Mouse (Mus musculus) intestine, embryonic 16.5 days (tissue): Measurements from ENCODE around the gene Timm8b. TPM values are rescaled to one million over a fixed set of nuclear protein-coding genes. Genes with fewer than 3 reads are reported as not detected.
A peak's percentile ranks its signal among the peaks of the same experiment; 100 is the strongest.

ENCODE experiments used
- ATAC-seq: fragments of 200-750 bp; cut with Nextera tagmentation; 2 replicates; pipeline ENCODE4 v1.8.0; 2017; ENCODE audit warnings: moderate TSS enrichment, moderate library complexity
- H3K27ac ChIP-seq: fragments of 300-500 bp; sonication (generic); 2 replicates; pipeline ENCODE4 v1.5.1; 2014; ENCODE audit warnings: mild to moderate bottlenecking, low read length
- H3K27me3 ChIP-seq: fragments of 300-500 bp; sonication (generic); replicated peaks from 2 replicates; pipeline ENCODE4 v1.6.1; 2014; ENCODE audit warnings: low read length, control low read depth, mixed read lengths; ENCODE audit not compliant: control insufficient read depth, insufficient read depth
- H3K36me3 ChIP-seq: fragments of 300-500 bp; sonication (generic); 2 replicates; pipeline ENCODE4 v1.6.1; 2014; ENCODE audit warnings: low read length, control low read depth; ENCODE audit not compliant: control insufficient read depth, insufficient read depth
- H3K4me1 ChIP-seq: fragments of 300-500 bp; sonication (generic); 2 replicates; pipeline ENCODE4 v1.6.1; 2014; ENCODE audit warnings: low read length, control low read depth, mixed read lengths; ENCODE audit not compliant: control insufficient read depth, insufficient read depth
- H3K4me2 ChIP-seq: fragments of 300-500 bp; sonication (generic); 2 replicates; pipeline ENCODE4 v1.6.1; 2014; ENCODE audit warnings: low read depth, low read length, control low read depth
- H3K4me3 ChIP-seq: fragments of 300-500 bp; sonication (generic); 2 replicates; pipeline ENCODE4 v1.5.1; 2014; ENCODE audit warnings: mild to moderate bottlenecking, low read length
- H3K9ac ChIP-seq: fragments of 300-500 bp; sonication (generic); 2 replicates; pipeline ENCODE4 v1.6.1; 2014; ENCODE audit warnings: low read depth, low read length
- H3K9me3 ChIP-seq: fragments of 300-500 bp; sonication (generic); 2 replicates; pipeline ENCODE4 v1.6.1; 2016; ENCODE audit warnings: low read length, control low read depth; ENCODE audit not compliant: control insufficient read depth
- WGBS: fragments of 180-500 bp; shearing (Covaris S2); extraction: QIAGEN DNeasy Blood & Tissue Kit; methylation state at CpG from one replicate; pipeline ENCODE4 v1.1.7; 2014; 5-methylcytosine and 5-hydroxymethylcytosine counted together
- polyA plus RNA-seq: library from polyadenylated mRNA; unstranded; fragments of >200 nt; fragmentation: Nextera tagmentation; extraction: Ambion mirVana; gene quantifications from 2 replicates; pipeline ENCODE4 v1.2.1, GENCODE M21; 2015

Timm8b gene
- polyA plus RNA-seq, 1 experiment from 2014 or later = 296 TPM

DNA sequence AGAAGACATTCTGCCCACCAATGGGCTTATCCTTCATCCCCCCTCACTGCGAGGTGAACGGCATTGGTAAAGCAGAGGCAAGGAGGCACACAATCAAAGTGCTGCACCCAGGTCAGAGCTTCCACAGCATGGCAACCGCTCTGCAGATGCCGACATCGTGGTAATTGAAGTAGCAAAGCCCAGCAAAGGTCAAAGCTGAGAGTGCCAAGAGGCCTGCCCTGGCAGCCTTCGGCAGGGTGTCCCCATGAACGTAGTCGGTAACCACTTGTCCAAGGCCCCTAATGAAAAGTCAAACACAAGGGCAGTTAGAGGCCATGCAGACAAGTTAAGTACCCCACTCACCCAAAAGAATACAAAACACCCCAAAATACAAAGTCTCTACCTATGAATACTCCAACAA is 6.7 kb upstream of the Timm8b start:
- Histone ChIP-seq H3K27ac (no peak overlapping the region), H3K4me2 (no peak overlapping the region), H3K9ac (no peak overlapping the region), H3K4me1 (peaks cover 9% of the 10 kb centered on the region), H3K4me3 (no peak overlapping the region), H3K9me3 (no peaks in the 10 kb centered on the region), H3K36me3 (peaks cover 26% of the 10 kb centered on the region), H3K27me3 (no peaks in the 10 kb centered on the region)
- WGBS = 95% methylated on average over 8 of the region's 8 CpGs
- no peak for ATAC-seq

DNA sequence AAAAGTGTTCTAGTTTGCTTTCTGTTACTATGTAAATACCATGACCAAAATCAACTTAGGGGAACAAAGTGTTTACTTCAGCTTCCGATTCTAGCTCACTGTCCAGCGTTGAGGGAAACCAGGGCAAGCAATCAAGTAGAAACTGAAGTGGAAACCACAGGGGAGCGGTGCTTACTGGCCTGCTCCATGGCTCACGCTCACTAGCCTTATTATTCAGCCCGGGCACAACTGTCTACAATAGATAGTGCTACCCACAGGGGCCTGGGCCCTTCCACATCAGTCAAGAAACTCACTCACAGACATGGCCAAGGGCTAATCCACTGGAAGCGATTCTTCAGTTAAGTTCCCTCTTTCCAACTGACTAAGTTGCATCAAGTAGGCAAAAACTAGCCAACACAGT is 2.2 kb upstream of the Timm8b start:
- Histone ChIP-seq H3K36me3 (peaks cover 21% of the 10 kb centered on the region), H3K4me1 (peaks cover 23% of the 10 kb centered on the region), H3K4me2 (peak overlapping the region; percentile 83; the same call in 1 of the 2 replicates), H3K27me3 (no peaks in the 10 kb centered on the region), H3K27ac (no peak overlapping the region), H3K4me3 (no peak overlapping the region), H3K9me3 (no peaks in the 10 kb centered on the region), H3K9ac (0 out of 2 replicates have a peak overlapping the region, but pooled peaks have one; percentile 33)
- ATAC-seq = no peak
- WGBS = 73% methylated on average over 6 of the region's 6 CpGs

DNA sequence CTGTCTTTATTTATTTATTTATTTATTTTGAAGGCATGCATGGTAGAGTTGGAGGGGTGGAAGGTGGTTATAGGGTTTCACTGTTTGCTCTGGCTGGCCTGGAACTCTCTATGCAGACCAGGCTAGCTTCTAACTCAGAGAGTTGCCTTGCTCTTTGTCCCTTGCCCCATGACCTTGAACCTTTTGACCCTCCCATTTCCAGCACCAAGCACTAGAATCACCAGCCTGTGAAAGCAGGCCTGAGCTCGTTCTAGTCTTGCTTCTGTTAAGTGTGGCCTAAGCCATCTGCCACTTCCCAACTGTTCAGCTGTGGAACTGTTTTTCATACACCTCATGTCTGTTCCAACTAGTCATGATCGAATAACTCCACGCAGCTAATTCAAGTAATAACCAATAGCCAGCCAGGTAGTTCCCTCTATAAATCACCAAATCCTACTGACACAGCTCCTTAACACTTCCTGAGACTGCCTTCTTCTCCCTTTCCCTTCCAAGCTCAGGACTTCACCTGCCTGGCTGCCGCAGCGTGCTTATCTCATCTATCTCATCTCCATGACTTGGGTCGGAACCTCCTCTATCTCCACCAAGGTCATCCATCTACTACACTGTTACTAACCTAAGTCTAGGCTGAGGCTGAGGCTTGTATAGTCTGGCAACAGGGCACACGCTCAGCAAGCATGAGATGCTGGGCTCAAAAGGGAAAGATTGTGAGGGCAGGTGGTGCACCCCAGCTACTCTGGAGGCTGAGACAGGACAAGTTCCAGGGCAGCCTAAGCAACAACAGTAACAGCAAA is 1.5 kb upstream of the Timm8b start:
- peaks cover 23% of the 10 kb centered on the region for H3K4me1 ChIP-seq
- no peak for ATAC-seq
- no peaks in the 10 kb centered on the region for H3K27me3 ChIP-seq
- H3K4me2 ChIP-seq = peak overlapping the region; percentile 83
- no peaks in the 10 kb centered on the region for H3K9me3 ChIP-seq
- H3K4me3 ChIP-seq = peak overlapping the region; percentile 73
- H3K9ac ChIP-seq = peak overlapping the region; percentile 84
- 0 out of 2 replicates have a peak overlapping the region, but pooled peaks have one; percentile 4 for H3K27ac ChIP-seq
- 76% methylated on average over 7 of the region's 7 CpGs for WGBS
- peaks cover 15% of the 10 kb centered on the region for H3K36me3 ChIP-seq

DNA sequence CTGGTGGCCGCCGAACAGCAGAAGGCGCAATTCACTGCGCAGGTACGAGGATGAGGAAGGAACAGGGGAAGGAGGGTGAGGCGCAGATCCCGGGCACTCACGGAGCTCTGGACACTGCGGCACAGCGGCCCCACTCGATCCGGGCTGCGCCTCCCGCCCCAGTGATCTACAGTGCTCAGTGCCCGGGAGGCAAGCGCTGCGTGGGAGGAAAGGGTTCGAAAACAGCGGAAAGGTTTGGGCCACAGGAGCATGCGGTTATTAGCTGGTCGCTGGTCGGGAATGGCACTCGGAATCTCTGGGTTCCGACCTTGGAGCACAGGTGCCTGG is 251 bp downstream of the Timm8b start:
- Histone ChIP-seq H3K27me3 (no peaks in the 10 kb centered on the region), H3K4me3 (peak overlapping the region; percentile 73), H3K36me3 (0 out of 2 replicates have a peak, but pooled peaks cover 2% of the 10 kb centered on the region), H3K9me3 (no peaks in the 10 kb centered on the region), H3K4me1 (peaks cover 23% of the 10 kb centered on the region), H3K9ac (peak overlapping the region; percentile 84), H3K27ac (peak overlapping the region; percentile 92), H3K4me2 (peak overlapping the region; percentile 62)
- peak; percentile 81 for ATAC-seq
- 0% methylated on average over 24 of the region's 24 CpGs for WGBS

DNA sequence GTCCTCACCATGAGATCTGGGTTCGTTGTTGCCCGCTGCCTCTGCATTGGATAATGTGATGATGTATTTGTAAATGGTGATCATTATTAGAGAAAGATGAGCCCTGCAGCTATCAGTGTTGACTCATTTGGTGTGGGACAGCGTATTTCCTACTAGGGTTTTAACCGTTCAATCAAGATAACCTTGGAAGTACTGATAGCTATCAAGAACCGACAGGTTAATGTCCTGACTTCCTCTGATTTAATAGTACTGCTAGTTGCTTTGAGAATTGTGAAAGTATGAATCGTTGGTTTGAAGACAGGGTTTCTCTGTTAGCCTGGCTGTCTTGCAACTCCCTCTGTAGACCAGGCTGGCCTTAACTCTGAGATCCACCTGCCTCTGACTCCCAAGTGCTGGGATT is 628 bp downstream of the Timm8b start:
- H3K9ac ChIP-seq = peak overlapping the region; percentile 84
- H3K36me3 ChIP-seq = no peaks in the 10 kb centered on the region
- peak overlapping the region; percentile 62 for H3K4me2 ChIP-seq
- H3K27ac ChIP-seq = peak overlapping the region; percentile 92
- peaks cover 23% of the 10 kb centered on the region for H3K4me1 ChIP-seq
- WGBS = 2% methylated on average over 6 of the region's 6 CpGs
- peak overlapping the region; percentile 73 for H3K4me3 ChIP-seq
- H3K9me3 ChIP-seq = no peaks in the 10 kb centered on the region
- no peaks in the 10 kb centered on the region for H3K27me3 ChIP-seq
- ATAC-seq = no peak

DNA sequence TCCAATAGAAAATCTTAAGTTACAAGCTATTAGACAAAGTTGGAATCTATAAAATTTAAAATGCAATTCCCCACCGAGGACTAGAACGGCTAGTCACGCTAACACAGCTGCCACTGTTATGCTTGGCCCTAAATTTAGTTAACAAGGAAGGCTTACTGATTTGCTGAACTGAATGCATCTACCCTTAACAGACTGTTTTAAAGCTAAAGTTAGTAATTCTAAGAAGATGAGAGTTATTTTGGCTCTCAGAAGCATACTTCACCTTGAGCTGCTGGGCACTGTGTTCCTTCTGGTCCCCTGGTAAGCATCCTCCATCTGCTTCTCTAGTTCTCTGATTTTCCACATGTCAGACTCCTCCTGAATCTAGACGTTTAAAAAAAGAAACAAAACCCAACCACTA is 8.4 kb downstream of the Timm8b start:
- Histone ChIP-seq H3K9ac (no peak overlapping the region), H3K36me3 (peaks cover 7% of the 10 kb centered on the region; the same call in 1 of the 2 replicates), H3K27ac (no peak overlapping the region), H3K4me3 (no peak overlapping the region), H3K27me3 (no peaks in the 10 kb centered on the region), H3K9me3 (no peaks in the 10 kb centered on the region), H3K4me1 (peaks cover 7% of the 10 kb centered on the region), H3K4me2 (no peak overlapping the region)
- ATAC-seq = no peak
- 90% methylated on average over 4 of the region's 4 CpGs for WGBS

DNA sequence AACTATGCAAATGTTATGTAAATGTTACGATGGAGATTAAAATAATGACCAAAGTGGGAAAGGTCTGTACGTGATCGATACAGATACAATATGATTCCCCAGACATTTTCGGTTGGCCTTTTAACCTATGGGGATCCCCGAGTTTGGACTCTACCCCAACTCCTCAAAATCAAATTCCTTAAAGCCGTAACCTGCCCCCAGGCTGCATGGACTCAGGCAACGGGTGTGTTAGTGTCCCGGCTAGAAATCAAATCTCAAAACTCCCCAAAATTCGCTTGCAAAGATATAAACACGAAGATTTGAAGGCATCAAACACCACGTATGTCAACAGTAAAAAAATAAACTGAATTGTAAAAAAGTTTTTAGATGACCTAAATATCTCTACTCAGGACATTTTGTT is 12.5 kb downstream of the Timm8b start:
- Histone ChIP-seq H3K9ac (peak overlapping the region; percentile 95), H3K9me3 (no peaks in the 10 kb centered on the region), H3K27me3 (no peaks in the 10 kb centered on the region), H3K4me1 (peaks cover 7% of the 10 kb centered on the region), H3K27ac (no peak overlapping the region), H3K4me3 (peak overlapping the region; percentile 98), H3K4me2 (peak overlapping the region; percentile 65), H3K36me3 (peaks cover 3% of the 10 kb centered on the region; the same call in 1 of the 2 replicates)
- ATAC-seq = no peak
- WGBS = 37% methylated on average over 11 of the region's 11 CpGs

DNA sequence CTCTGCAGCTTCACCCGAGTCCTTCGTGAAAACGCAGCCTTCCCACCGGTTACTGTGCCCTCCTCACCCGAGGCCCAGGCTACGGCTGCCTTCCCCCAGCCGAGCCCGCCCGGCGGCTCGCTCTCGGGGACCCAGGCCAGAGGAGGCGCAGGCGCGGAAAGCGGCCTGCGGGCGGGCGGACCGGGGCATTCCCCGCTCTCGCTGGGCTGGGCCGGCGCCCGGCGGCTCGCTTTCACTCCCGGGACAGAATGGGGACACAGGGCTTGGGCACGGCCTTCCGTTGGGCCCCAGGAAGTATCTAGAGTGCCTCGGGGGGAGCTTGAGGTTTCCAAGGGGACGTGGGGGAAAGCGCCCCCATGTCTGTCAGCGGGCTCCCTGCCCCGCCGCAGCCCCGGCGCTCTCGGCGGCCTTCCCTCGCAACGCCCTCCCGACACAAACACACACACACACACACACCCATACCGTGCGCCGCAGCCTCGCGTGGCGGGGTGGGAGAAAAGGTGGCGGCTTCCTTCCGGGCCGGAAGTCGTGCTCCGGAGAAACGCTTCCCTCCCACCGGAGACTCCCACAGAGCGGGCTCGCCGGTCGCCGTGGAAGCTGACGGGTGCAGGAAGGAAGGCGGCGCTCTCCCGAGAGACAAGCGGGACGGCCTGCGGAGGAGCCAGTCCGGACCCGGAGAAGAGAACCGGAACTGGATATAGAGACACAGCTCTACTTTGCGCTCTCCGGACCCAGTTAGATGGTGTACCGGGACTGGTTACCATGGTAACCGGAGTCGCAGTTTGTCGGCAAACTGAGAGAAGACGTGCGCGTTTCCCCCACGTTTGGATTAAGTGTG is 13.3 kb downstream of the Timm8b start, which contains the start of the genes Pih1d2 and Nkapd1:
Pih1d2 (plus strand) TSS at position 556 of the 838 bp plus-strand sequence.
Nkapd1 (minus strand) TSS at position 699 of the 838 bp plus-strand sequence.
- Histone ChIP-seq H3K9ac (peak within 1 kb of the TSS; percentile 95), H3K4me1 (peaks cover 7% of the 10 kb centered on the region), H3K4me2 (peak within 1 kb of the TSS; percentile 65), H3K27ac (peak within 1 kb of the TSS; percentile 98), H3K36me3 (peaks cover 3% of the 10 kb centered on the region; the same call in 1 of the 2 replicates), H3K4me3 (peak within 1 kb of the TSS; percentile 98), H3K27me3 (no peaks in the 10 kb centered on the region), H3K9me3 (no peaks in the 10 kb centered on the region)
- under 1% methylated on average over 80 of the region's 81 CpGs for WGBS
- ATAC-seq = peak; percentile 95

DNA sequence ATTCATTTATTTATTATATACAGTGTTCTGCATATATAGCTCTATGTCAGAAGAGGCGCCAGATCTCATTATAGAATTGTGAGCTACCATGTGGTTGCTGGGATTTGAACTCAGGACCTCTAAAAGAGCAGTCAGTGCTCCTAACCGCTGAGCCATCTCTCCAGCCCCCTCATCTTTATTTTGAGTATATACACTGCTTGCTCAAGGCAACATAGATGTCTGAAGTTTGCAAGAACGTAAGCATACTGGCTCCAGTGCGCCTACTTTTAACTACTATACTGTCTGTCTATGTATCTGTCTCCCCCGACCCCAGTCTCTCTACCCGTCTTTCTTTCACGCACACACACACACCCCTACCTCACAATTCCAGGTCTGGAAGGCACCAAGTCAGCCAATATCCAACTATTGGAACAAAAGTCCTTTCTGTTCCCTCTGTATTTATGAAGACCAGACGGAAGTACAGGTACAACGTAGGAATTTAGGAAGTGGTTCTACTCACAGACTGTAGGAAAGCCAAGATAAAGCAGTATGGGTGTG is 14.2 kb downstream of the Timm8b start:
- Histone ChIP-seq H3K9me3 (no peaks in the 10 kb centered on the region), H3K27ac (no peak overlapping the region), H3K27me3 (no peaks in the 10 kb centered on the region), H3K4me1 (peaks cover 7% of the 10 kb centered on the region), H3K36me3 (peaks cover 3% of the 10 kb centered on the region; the same call in 1 of the 2 replicates), H3K4me2 (peak overlapping the region; percentile 14; the same call in 1 of the 2 replicates), H3K9ac (no peak overlapping the region), H3K4me3 (no peak overlapping the region)
- 55% methylated on average over 9 of the region's 9 CpGs for WGBS
- no peak for ATAC-seq
